Mouse (Mus musculus) ES-CJ7 (cell line): ENCODE data around the gene Arnt.
"Not testable (repeated sequence)": the region's sequence is repeated elsewhere in the genome, so short reads cannot be mapped to it uniquely, and the experiment has no call there.

Experiments
- DNase-seq: peaks from one replicate; pipeline ENCODE4 v3.0.0; 2011; ENCODE audit warnings: low read depth, low spot score

Arnt gene

DNA sequence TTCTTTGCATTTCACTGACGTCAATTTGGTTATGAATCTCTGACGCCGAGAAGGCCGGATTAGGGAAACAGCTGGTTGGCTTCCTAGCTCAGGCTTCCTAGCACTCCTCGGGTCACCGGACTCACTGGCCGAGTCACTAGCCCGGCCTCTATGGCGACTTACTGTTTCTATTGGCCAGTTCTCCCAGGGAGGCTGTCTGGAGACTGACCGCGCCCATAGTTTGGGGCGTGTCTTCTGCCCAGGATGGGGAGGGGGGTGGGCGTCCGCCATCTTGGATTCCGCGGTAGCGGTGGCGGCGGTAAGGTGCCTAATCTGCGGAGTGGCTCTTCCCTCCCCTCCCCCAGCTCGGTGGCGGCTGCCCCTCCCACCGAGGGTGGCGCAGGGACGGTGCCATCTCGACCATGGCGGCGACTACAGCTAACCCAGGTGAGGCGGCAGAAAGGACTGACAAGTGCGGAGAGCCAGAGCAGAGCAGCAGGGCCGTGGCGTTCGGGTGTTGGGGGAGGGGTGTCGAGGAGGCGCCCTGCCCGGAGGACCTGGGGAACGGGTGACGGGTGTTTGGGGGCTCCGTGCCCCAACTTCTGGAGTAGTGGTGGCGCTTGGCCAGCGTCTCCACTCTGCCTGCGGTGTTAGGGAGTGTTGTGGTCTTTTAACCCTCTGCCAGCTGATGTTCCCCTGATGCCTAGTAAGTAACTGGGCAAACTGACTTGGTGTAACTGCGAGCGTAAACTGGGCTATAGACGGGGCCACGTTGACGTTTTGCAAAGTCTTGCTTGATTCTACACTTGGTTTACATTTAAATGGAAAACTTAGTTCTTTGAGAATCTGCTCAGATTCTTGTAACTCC lies at the start of gene Arnt:
TSS of gene Arnt (plus strand) at position 253 of the 847 bp plus-strand sequence.
- DNase-seq: peak; percentile 98

DNA sequence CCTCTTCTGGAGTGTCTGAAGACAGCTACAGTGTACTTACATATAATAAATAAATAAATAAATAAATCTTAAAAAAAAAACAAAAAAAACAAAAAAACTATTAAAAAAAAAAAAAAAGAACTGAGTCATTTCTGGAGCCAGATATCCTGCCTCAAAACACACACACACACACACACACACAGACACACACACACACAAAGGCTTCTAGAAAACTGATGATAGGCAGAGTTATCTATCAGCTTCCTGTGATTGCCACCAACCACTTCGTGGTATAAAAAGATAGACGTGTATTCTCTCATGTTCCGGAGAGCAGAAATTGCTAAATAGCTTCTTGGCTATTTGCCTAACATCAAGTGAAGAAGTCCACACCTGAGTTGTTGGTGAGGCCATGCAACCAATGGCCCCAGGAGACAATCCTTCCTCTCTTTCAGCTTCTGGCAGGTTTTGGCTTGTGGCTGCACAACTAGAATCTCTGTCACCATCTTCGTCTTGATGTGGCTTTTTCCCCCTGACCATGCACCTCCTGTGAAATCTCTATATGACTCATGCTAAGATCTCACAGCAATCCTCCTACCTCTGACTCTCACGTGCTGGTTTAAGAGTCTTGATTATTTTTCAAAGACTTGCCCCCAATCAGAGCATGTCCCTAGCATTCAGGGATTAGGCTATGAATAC lies 48.6 kb upstream of the Arnt start:
- no peak for DNase-seq

DNA sequence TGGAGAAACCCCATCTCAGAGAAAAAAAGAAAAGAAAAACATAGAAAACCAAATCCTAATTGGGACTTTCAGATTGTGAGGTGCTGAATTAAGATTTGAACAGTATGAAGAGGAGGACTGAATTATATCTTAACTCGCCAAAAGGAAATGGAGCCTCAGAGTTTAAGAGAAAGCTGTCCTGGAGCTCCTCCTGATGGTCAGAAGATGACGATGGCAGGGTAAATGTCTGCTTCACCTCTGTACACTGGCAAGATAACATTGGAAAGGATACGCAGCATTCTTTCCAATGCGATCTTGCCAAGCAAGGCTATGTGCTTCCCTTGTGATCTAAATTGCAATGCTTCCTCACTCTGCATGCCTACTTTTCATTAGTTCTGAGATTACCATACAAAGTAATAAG lies 39.8 kb upstream of the Arnt start:
- peak; percentile 74 for DNase-seq

DNA sequence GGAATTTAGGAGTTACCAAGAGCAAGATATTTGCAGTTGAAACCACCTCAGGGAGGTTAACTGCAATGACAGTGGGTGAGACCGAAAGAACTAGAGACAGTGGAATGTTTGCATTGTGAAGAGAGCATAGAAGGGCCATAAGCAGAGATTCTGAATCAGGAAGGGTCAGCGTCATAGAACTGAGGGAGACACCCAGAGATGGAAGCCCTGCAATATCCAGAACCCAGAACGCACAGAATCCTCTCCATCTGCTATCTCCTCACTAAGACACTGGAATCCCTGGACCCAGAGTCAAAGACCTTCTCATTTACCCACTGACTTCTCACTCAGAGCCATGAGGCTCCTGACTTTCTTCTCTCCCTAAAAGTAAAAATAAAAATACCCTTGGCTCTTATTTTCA lies 31.4 kb upstream of the Arnt start, which contains the start of gene 4930558C23Rik:
TSS of gene 4930558C23Rik (minus strand) at position 101 of the 400 bp plus-strand sequence.
- DNase-seq: no peak

DNA sequence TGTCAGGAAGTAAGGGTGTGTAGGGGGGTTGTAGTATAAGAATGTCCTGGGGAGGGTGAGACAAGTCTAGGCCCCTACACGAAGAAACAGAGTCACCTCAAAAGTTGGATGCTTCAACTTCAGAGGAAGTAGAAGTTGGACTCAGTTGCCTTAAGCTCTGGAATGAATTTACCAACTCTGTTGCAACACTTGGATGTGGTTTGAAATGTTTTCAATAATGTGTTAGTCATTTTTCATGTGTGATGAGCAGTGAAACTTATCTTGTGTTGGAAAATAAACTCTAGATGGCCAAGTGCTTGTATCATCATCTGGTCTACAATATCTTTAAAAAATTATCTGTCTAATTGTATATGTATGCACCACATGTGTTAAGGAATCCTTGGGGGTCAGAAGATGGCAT lies 26.5 kb upstream of the Arnt start:
- no peak for DNase-seq

- no peak for DNase-seq
Measured at GRCm38 (mm10) chr3:95408852-95409251, 25.3 kb upstream of the Arnt start.

DNA sequence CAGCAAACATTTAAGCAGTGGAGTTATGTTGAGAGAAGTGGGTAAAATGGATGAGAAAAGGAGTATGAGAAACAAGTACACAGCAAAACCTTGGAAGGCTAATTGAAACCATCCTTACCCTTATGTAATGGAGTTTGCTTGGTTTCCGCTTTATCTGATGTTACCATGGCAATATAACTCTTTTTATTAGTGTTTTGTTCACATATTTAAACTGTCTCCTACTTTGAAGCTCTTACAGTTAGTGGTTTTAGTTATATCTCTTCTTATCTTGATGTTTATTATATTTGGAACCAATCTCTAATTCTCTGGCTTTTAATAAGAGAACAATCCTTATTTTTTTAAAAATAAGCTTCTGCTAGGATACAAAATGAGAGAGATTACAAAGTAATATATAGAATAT lies 21.9 kb upstream of the Arnt start:
- no peak for DNase-seq

DNA sequence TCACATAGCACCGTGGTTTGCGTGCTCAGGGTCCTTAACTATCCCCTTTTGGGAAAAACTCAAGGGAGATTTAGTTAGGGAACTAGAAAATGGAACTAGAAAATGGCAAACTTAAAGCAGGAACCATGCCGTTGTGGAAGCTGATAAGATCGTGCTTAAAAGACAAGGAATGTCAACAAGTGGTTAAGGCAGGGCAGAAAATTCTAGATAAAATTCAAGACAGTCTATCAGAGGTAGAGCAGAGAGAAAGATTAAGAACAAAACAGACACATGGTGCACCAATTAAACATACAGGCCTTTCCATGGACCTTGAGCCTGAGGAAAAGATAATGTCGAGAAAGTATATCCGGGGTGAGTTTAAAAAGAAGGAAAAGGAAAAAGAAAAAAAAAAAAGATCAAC lies 16.3 kb upstream of the Arnt start:
- no peak for DNase-seq

GRCm38 (mm10) chr3:95426476-95426875 lies 7.7 kb upstream of the Arnt start:
- DNase-seq: peak; percentile 53

GRCm38 (mm10) chr3:95427117-95427890 lies 6.9 kb upstream of the Arnt start:
- peak; percentile 60 for DNase-seq

DNA sequence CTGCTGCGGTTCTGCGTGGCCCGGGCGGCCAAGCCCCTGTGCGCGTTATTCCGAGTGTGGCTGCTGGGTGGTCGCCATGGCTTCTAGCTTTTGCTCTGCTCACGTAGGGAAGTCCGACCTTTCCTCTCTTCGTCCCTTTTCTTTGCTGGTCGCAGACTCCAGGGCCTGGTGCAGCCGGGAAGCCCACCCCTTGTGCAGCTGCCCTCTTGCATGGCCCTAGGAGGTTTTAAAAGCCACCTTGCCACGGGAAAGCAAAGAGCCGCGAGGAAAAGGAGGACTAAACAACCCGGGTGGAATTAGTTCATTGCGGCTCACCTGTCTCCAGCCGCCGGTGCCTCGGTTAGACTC lies 6.3 kb upstream of the Arnt start:
- not testable (repeated sequence) for DNase-seq

GRCm38 (mm10) chr3:95428423-95428822 lies 5.8 kb upstream of the Arnt start:
- DNase-seq: not testable (repeated sequence)

DNA sequence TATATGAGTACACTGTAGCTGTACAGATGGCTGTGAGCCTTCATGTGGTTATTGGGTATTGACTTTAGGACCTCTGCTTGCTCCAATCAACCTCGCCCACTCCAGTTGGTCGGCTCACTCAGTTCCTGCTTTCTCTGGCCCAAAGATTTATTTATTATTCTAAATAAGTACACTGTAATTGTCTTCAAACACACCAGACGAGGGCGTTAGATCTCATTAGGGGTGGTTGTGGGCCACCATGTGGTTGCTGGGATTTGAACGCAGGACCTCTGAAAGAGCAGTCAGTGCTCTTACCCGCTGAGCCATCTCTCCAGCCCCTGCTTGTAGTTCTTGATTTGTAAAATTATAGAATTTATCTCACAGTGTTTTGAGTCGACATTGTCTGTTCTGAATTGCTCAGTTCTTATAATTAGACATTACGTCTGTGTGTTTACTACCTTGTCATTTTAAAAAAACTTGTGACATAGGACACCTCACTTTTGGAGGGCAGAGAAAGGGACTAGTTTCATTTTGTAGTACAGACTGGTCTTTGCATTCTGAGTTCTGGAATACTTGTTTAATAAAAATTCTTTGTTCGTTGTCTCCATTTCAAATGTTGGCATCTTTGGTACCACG lies 780 bp upstream of the Arnt start:
- DNase-seq: no peak

DNA sequence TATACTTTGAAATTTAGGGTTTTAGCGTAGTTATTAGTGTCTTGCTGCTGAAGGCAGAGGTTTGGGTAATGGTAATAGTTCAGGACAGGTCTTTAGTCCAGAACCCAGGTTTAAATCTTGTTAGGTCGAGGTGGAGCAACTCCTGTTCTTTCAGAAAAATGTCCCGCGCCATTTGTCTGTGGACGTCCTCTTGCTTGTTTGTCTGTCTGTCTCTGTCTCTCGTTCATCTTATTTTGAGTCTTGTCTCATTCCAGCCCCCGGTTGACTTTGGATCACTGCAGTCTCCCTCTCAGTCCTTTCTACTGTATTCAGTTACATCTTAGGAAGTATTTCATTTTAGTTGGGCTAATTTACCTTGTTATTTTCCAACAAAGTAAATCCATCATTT lies 789 bp downstream of the Arnt start:
- no peak for DNase-seq

DNA sequence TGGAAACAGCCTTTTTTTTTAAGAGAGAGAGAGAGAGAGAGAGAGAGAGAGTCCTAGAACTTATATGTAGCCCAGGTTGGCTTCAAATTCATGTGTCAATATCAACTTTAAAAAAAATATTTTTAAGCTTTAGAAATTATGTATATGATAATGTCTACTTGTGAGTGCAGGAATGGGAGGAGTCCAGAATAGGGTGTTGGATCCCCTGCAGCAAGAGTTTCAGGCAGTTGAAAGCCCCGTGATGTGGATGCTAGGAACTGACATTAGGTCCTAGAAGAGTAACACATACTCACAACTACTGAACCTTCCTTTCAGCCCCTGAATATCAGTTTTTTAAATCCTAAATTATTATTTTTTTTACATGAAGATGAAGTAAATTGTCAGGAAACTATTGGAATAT lies 1.4 kb downstream of the Arnt start:
- DNase-seq: no peak

DNA sequence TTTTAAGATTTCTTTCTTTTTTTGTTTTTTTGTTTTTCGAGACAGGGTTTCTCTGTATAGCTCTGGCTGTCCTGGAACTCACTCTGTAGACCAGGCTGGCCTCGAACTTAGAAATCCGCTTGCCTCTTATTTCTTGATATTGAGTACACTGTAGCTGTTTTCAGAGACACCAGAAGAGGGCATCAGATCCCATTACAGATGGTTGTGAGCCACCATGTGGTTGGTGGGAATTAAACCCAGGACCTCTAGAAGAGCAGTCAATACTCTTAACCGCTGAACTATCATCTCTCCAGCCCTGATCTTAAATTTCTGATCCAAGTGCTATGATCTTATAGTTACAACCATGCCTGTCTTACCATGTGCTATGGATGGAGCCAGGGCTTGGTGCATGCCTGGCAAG lies 4.4 kb downstream of the Arnt start:
- DNase-seq: peak; percentile 42

- no peak for DNase-seq
Measured at GRCm38 (mm10) chr3:95439670-95440069, 5.5 kb downstream of the Arnt start.

- DNase-seq: no peak
Measured at GRCm38 (mm10) chr3:95442406-95443117, 8.4 kb downstream of the Arnt start.

DNA sequence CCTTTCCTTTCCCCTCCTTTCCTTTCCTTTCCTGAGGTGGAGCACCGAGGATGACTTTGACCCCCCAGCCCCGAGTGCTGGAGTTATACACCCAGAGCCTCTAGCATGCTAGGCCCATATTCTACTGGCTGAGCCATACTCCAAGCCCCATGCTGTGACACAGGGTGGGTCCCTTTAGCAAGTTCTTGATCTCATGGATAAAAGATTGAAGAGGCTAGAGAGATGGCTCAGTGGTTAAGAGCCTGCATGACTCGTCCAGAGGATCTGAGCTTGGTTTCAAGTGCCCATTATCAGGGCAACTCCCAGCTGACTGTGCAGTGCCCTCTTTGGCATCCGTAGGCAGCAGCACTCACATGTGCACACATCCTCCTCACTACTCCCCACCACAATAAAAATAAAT lies 11.1 kb downstream of the Arnt start:
- DNase-seq: peak; percentile 21

DNA sequence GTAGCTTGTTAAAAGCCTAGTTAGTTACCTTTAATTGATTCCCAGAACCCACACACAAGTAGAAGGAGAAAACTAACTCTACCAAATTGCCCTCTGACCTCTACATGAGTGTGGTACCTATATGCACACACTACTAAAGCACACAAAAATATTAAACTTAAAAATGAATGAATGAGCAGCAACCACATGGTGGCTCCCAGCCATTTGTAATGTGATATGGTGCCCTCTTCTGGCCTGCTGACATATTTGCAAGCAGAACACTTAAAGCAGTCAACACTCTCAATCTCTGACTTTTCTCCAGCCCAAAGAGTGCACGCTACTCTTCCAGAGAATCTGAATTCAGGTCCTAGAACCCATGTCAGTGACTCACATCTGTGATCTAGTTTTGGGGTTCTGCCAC lies 16.2 kb downstream of the Arnt start:
- DNase-seq: peak; percentile 54

- no peak for DNase-seq
Measured at GRCm38 (mm10) chr3:95450915-95451314, 16.7 kb downstream of the Arnt start.
